Mouse (Mus musculus): ENCODE measurements around the gene Rbp3.

DNA sequence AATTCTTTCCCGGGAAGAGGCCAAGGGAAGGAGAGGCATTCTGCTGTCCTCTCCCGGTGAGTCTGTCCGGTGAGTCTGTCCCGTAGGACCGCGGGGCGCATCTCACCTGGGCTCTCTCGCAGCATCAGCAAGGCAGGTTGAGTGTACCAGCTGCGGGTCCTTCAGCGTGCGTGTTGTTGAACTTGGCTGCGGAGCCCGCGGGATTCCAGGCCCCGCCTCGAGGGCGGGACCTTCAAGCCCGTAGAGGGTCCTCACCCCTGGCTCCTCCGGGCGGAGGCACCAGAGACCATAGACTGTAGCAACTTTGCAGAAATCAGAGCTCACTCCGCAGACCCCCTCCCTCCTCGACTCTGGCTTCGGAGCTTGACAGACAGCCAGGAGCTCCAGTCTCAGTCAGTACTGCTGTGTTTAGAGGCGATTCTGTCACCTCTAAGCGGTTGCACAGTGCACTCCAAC is 24.8 kb downstream of the Rbp3 start, which contains the start of gene Zfp488:
- TF ChIP-seq POLR2A (IDR thresholded peaks at IDR 0.05; ENCODE audit: low read depth, low read length) = no peak
- no peak for TF ChIP-seq CTCF (conservative IDR thresholded peaks at IDR 0.05; ENCODE audit: insufficient read depth, insufficient read length, low read depth, low read length)
